Comparison of ENCODE assay signal across 8 mouse cellular contexts in genomic region chr9:22306726-22307125, GRCm38 (mm10). TPM values are rescaled to one million over a fixed set of nuclear protein-coding genes. Genes with fewer than 3 reads are reported as not detected.
DNase-seq lines count a peak whose midpoint lies in the region; ATAC-seq and TF ChIP-seq lines count a peak whose summit lies in the region.

No protein-coding gene starts in this region.

- H3K9ac ChIP-seq in heart, embryonic 14.5 days (ENCODE audit: low read length): peak overlapping the region; percentile 93
- H3K9ac ChIP-seq in embryonic facial prominence, embryonic 14.5 days (ENCODE audit: low read depth, low read length): peak overlapping the region; percentile 94
- peak overlapping the region; percentile 99 for H3K9ac ChIP-seq in neural tube, embryonic 15.5 days (replicated peaks)

- DNase-seq in heart, adult 18-20 months: no peak
- DNase-seq in G1E (ENCODE audit: low spot score) (no peak), adipocyte (ENCODE audit: low spot score) (no peak)
- no peak for DNase-seq in embryonic facial prominence, embryonic 14.5 days (ENCODE audit: low spot score)
- DNase-seq in limb, embryonic 10.5 days (ENCODE audit: low spot score): peak; percentile 47
- DNase-seq in layer of hippocampus, postnatal 10 days (ENCODE audit: low spot score in 2 of 2): no peak

- H3K4me3 ChIP-seq in heart, embryonic 14.5 days (ENCODE audit: control insufficient read depth in 1 of 2, insufficient read depth in 1 of 2, low read depth in 1 of 2, low read length in 2 of 2): peak overlapping the region; percentile 69 to 86
- peak overlapping the region; percentile 96 for H3K4me3 ChIP-seq in G1E (ENCODE audit: low read depth, low read length)
- H3K4me3 ChIP-seq in embryonic facial prominence, embryonic 14.5 days (ENCODE audit: low read depth, low read length): peak overlapping the region; percentile 83
- H3K4me3 ChIP-seq in limb, embryonic 10.5 days: peak overlapping the region; percentile 89
- H3K4me3 ChIP-seq in neural tube, embryonic 15.5 days (replicated peaks): peak overlapping the region; percentile 85

- TF ChIP-seq CTCF in G1E (IDR thresholded peaks at IDR 0.05; ENCODE audit: low read depth, low read length): no peak

- H3K27ac ChIP-seq in heart, embryonic 14.5 days (replicated peaks in 1 of 2; ENCODE audit: control insufficient read depth in 1 of 2, insufficient read depth in 1 of 2, low read depth in 2 of 2, low read length in 2 of 2): peak overlapping the region in 1 of 2 experiments; percentile 31; a peak in 2 of 4 replicates
- H3K27ac ChIP-seq in embryonic facial prominence, embryonic 14.5 days (replicated peaks; ENCODE audit: low read depth, low read length): 0 out of 2 replicates have a peak overlapping the region, but pooled peaks have one; percentile 85
- H3K27ac ChIP-seq in limb, embryonic 10.5 days: peak overlapping the region; percentile 98
- peak overlapping the region; percentile 95 for H3K27ac ChIP-seq in neural tube, embryonic 15.5 days (replicated peaks)

- H3K9me3 ChIP-seq in heart, embryonic 14.5 days (ENCODE audit: control insufficient read depth, low read length): peaks cover 9% of the 10 kb centered on the region; the same call in 1 of the 2 replicates
- peaks cover 10% of the 10 kb centered on the region for H3K9me3 ChIP-seq in G1E (replicated peaks)
- H3K9me3 ChIP-seq in embryonic facial prominence, embryonic 14.5 days (ENCODE audit: control insufficient read depth, low read length): peaks cover 13% of the 10 kb centered on the region
- H3K9me3 ChIP-seq in limb, embryonic 10.5 days (replicated peaks): no peaks in the 10 kb centered on the region
- H3K9me3 ChIP-seq in neural tube, embryonic 15.5 days (replicated peaks): peaks cover 4% of the 10 kb centered on the region; the same call in 1 of the 2 replicates

- no peaks in the 10 kb centered on the region for H3K27me3 ChIP-seq in heart, embryonic 14.5 days (ENCODE audit: control insufficient read depth, insufficient read depth, low read length)
- H3K27me3 ChIP-seq in G1E (ENCODE audit: insufficient read depth, low read length): no peaks in the 10 kb centered on the region
- H3K27me3 ChIP-seq in embryonic facial prominence, embryonic 14.5 days (replicated peaks; ENCODE audit: control insufficient read depth, insufficient read depth, low read length): no peaks in the 10 kb centered on the region
- H3K27me3 ChIP-seq in limb, embryonic 10.5 days (ENCODE audit: low read depth, poor library complexity, severe bottlenecking): no peaks in the 10 kb centered on the region
- H3K27me3 ChIP-seq in neural tube, embryonic 15.5 days (replicated peaks): no peaks in the 10 kb centered on the region

- H3K36me3 ChIP-seq in heart, embryonic 14.5 days (ENCODE audit: control insufficient read depth, insufficient read depth, low read length): peaks cover 33% of the 10 kb centered on the region
- peaks cover 31% of the 10 kb centered on the region for H3K36me3 ChIP-seq in G1E (replicated peaks)
- H3K36me3 ChIP-seq in embryonic facial prominence, embryonic 14.5 days (ENCODE audit: control insufficient read depth, insufficient read depth, low read length): peaks cover 37% of the 10 kb centered on the region
- H3K36me3 ChIP-seq in limb, embryonic 10.5 days: peaks cover 44% of the 10 kb centered on the region
- peaks cover 33% of the 10 kb centered on the region for H3K36me3 ChIP-seq in neural tube, embryonic 15.5 days

- H3K4me2 ChIP-seq in heart, embryonic 14.5 days (ENCODE audit: low read length): peak overlapping the region; percentile 90
- peak overlapping the region; percentile 80 for H3K4me2 ChIP-seq in embryonic facial prominence, embryonic 14.5 days (ENCODE audit: low read depth, low read length)
- peak overlapping the region; percentile 72 for H3K4me2 ChIP-seq in neural tube, embryonic 15.5 days

- 17% methylated on average over 6 of the region's 6 CpGs for WGBS in heart, embryonic 14.5 days
- 13% methylated on average over 6 of the region's 6 CpGs for WGBS in embryonic facial prominence, embryonic 14.5 days
- WGBS in limb, embryonic 10.5 days: 16% methylated on average over 6 of the region's 6 CpGs
- 13% methylated on average over 6 of the region's 6 CpGs for WGBS in neural tube, embryonic 15.5 days

- H3K4me1 ChIP-seq in heart, embryonic 14.5 days (ENCODE audit: control insufficient read depth in 2 of 2, insufficient read depth in 2 of 2, low read length in 2 of 2): peaks cover 3 to 9% of the 10 kb centered on the region in 2 experiments
- H3K4me1 ChIP-seq in G1E (ENCODE audit: insufficient read depth, low read depth, low read length): peaks cover 28% of the 10 kb centered on the region
- H3K4me1 ChIP-seq in embryonic facial prominence, embryonic 14.5 days (ENCODE audit: control insufficient read depth, insufficient read depth, low read length): no peaks in the 10 kb centered on the region
- H3K4me1 ChIP-seq in limb, embryonic 10.5 days: peaks cover 9% of the 10 kb centered on the region
- H3K4me1 ChIP-seq in neural tube, embryonic 15.5 days: peaks cover 16% of the 10 kb centered on the region

- no peak for ATAC-seq in heart, embryonic 14.5 days (ENCODE audit: insufficient number of reproducible peaks, insufficient read depth, low FRiP score, low read depth)
- no peak for ATAC-seq in G1E (ENCODE audit: extremely low read depth, insufficient number of reproducible peaks, low FRiP score, poor library complexity, severe bottlenecking)
- ATAC-seq in embryonic facial prominence, embryonic 14.5 days (ENCODE audit: low read depth): no peak
- ATAC-seq in neural tube, embryonic 15.5 days (ENCODE audit: low FRiP score): peak; percentile 65; the same call in 1 of the 2 replicates

RNA-seq across cellular contexts. Expression of gene Zfp810, which starts 0.7 kb away (rescaled TPM):
- polyA plus RNA-seq in heart, embryonic 14.5 days (2014; fragmentation: Nextera tagmentation; extraction: Ambion mirVana): 16.4 and 16.7 TPM in 2 replicates
- total RNA-seq in heart, adult 18-20 months (2021): 1 to 10 TPM; 4.7 to 5.5 TPM
- total RNA-seq in G1E (2014; fragmentation: Nextera tagmentation) (17.6 and 18.4 TPM in 2 replicates), G1E (2017) (12.6 and 13.2 TPM in 2 replicates)
- 3.0 and 3.3 TPM in 2 replicates for polyA plus RNA-seq in G1E (2012)
- 13.6 and 17.2 TPM in 2 replicates for polyA plus RNA-seq in embryonic facial prominence, embryonic 14.5 days (2014; fragmentation: Nextera tagmentation; extraction: Ambion mirVana)
- polyA plus RNA-seq in limb, embryonic 10.5 days (2016; fragmentation: Nextera tagmentation; extraction: Ambion mirVana): 23.3 and 36.1 TPM in 2 replicates
- 27.0 and 28.8 TPM in 2 replicates for polyA plus RNA-seq in neural tube, embryonic 15.5 days (2015; fragmentation: Nextera tagmentation; extraction: Ambion mirVana)
- total RNA-seq in layer of hippocampus, postnatal 10 days (2021): 10 to 100 TPM; 18.7 to 25.4 TPM

RNA-seq across cellular contexts. Expression of gene Zfp599, which starts 47.0 kb away (rescaled TPM):
- polyA plus RNA-seq in heart, embryonic 14.5 days (2014; fragmentation: Nextera tagmentation; extraction: Ambion mirVana): 4.0 and 4.9 TPM in 2 replicates
- total RNA-seq in heart, adult 18-20 months (2021): under 1 TPM; 0.15 to 0.21 TPM
- total RNA-seq in G1E (2014; fragmentation: Nextera tagmentation): 4.4 and 4.9 TPM in 2 replicates
- total RNA-seq in G1E (2017): 1.1 and 2.0 TPM in 2 replicates
- polyA plus RNA-seq in G1E (2012): 0.07 and 0.13 TPM in 2 replicates
- 3.3 and 4.8 TPM in 2 replicates for polyA plus RNA-seq in embryonic facial prominence, embryonic 14.5 days (2014; fragmentation: Nextera tagmentation; extraction: Ambion mirVana)
- polyA plus RNA-seq in limb, embryonic 10.5 days (2016; fragmentation: Nextera tagmentation; extraction: Ambion mirVana): 8.7 and 9.5 TPM in 2 replicates
- polyA plus RNA-seq in neural tube, embryonic 15.5 days (2015; fragmentation: Nextera tagmentation; extraction: Ambion mirVana): 6.8 and 7.6 TPM in 2 replicates
- 1 to 10 TPM; 5.6 to 6.0 TPM for total RNA-seq in layer of hippocampus, postnatal 10 days (2021)
